Mouse (Mus musculus) right cerebral cortex, postnatal 14 days (tissue): ENCODE results near the gene Myt1l.

Experiments used
- DNase-seq: peaks from one replicate; pipeline ENCODE4 v3.0.0; 2022

Myt1l gene

DNA sequence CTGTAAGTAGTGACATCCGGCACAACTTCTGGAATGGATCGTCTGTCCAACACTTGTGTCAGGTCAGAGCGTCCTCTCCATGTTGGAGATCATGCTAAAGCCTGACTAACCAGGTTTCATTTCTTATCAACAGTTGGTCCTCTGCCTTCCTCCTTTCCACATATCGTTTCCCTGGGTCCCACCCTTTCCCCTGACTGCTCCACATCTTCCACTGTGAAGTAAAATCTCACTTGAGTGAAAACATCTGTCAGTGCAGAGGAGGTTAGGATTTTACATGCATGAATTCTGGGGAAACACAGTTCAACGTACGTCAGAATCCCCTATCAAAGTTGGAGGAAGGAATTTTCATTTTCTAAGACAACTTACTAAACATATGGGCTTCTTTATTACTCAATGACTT is 444.3 kb downstream of the Myt1l start:
- DNase-seq, result no peak
